In genomic region chr8:122617947-122618546, GRCm38 (mm10) we compare ENCODE assay signal across 9 mouse cellular contexts. TPM values are rescaled to one million over a fixed set of nuclear protein-coding genes. Genes with fewer than 3 reads are reported as not detected.
DNase-seq lines count a peak whose midpoint lies in the region; ATAC-seq and TF ChIP-seq lines count a peak whose summit lies in the region.
"Had no signal": no experiment of that assay in that cellular context is flagged by ENCODE, and none has a peak within 500 bp of the region (broad histone marks: within the 10 kb centered on the region; RNA-seq: fewer than 3 reads in every experiment).

No protein-coding gene starts in this region.

- TF ChIP-seq CTCF in E14TG2a.4 (conservative IDR thresholded peaks at IDR 0.05; ENCODE audit: low read length): peak; percentile 20
- peak; percentile 71; the same call in 1 of the 2 replicates for TF ChIP-seq CTCF in brain, embryonic 14.5 days (IDR thresholded peaks at IDR 0.05; ENCODE audit: borderline replicate concordance, extremely low read depth, insufficient read depth, insufficient read length)

- peaks cover 7% of the 10 kb centered on the region; the same call in 1 of the 2 replicates for H3K4me1 ChIP-seq in E14TG2a.4 (replicated peaks; ENCODE audit: low read depth, low read length)
- peaks cover 38% of the 10 kb centered on the region for H3K4me1 ChIP-seq in erythroblast, embryonic 14.5 days (ENCODE audit: control insufficient read depth)
- peaks cover 11% of the 10 kb centered on the region for H3K4me1 ChIP-seq in lung, embryonic 16.5 days (replicated peaks; ENCODE audit: control insufficient read depth, insufficient read depth, low read length)

- no peak for TF ChIP-seq POLR2A in brain, embryonic 14.5 days (IDR thresholded peaks at IDR 0.05; ENCODE audit: borderline replicate concordance, extremely low read depth, insufficient read depth, insufficient read length, poor library complexity, severe bottlenecking)

- H3K27me3 ChIP-seq in E14TG2a.4 (ENCODE audit: insufficient read depth, low read length): no peaks in the 10 kb centered on the region
- peaks cover 8% of the 10 kb centered on the region; the same call in 1 of the 2 replicates for H3K27me3 ChIP-seq in erythroblast, embryonic 14.5 days (ENCODE audit: control insufficient read depth)
- no peaks in the 10 kb centered on the region for H3K27me3 ChIP-seq in lung, embryonic 16.5 days (ENCODE audit: control insufficient read depth, insufficient read depth, low read depth, low read length)

- no peak overlapping the region for H3K4me2 ChIP-seq in lung, embryonic 16.5 days (ENCODE audit: low read depth, low read length)

- intact Hi-C loops in heart, postnatal 25 days (cut with DNase I): loop anchor here (1.0 to 5.0 kb wide), 3 partner anchors 61 to 212 kb away; no protein-coding TSS in a partner anchor

- ATAC-seq in lung, embryonic 16.5 days (ENCODE audit: low read depth): peak; percentile 32; the same call in 1 of the 2 replicates

- no peak overlapping the region for H3K27ac ChIP-seq in lung, embryonic 16.5 days (ENCODE audit: low read length)

- no peaks in the 10 kb centered on the region for H3K9me3 ChIP-seq in E14TG2a.4 (ENCODE audit: low read length)
- H3K9me3 ChIP-seq in erythroblast, embryonic 14.5 days (ENCODE audit: control insufficient read depth, low read length): peaks cover 9% of the 10 kb centered on the region
- H3K9me3 ChIP-seq in lung, embryonic 16.5 days (ENCODE audit: control insufficient read depth, low read length): no peaks in the 10 kb centered on the region

- H3K9ac ChIP-seq in lung, embryonic 16.5 days (ENCODE audit: low read length): no peak overlapping the region

- WGBS in lung, embryonic 16.5 days: 31% methylated on average over 5 of the region's 7 CpGs

- peak; percentile 83 for DNase-seq in brain, embryonic 14.5 days (ENCODE audit: low read depth)
- peak; percentile 51 for DNase-seq in heart, postnatal 25 days (ENCODE audit: low spot score)
- DNase-seq in layer of hippocampus, adult 9-10 months (ENCODE audit: low spot score): peak; percentile 52
- DNase-seq in ovary, postnatal 14 days (ENCODE audit: low spot score): peak; percentile 82
- peak; percentile 81 for DNase-seq in thymus, postnatal 25 days

- H3K36me3 ChIP-seq in E14TG2a.4 (ENCODE audit: insufficient read depth, low read length): peaks cover 29% of the 10 kb centered on the region
- H3K36me3 ChIP-seq in erythroblast, embryonic 14.5 days (ENCODE audit: control insufficient read depth): peaks cover 23% of the 10 kb centered on the region
- peaks cover 5% of the 10 kb centered on the region; the same call in 1 of the 2 replicates for H3K36me3 ChIP-seq in lung, embryonic 16.5 days (ENCODE audit: control insufficient read depth, insufficient read depth, low read length)

- no peak overlapping the region for H3K4me3 ChIP-seq in E14TG2a.4 (replicated peaks; ENCODE audit: low read length)
- H3K4me3 ChIP-seq in erythroblast, embryonic 14.5 days (replicated peaks): peak overlapping the region; percentile 34
- no peak overlapping the region for H3K4me3 ChIP-seq in lung, embryonic 16.5 days (ENCODE audit: low read length)

RNA-seq across cellular contexts. Expression of gene Pabpn1l, which starts 4.5 kb away (rescaled TPM):
- 0.07 TPM in 1 of 2 replicates, not detected in the other for polyA plus RNA-seq in brain, embryonic 14.5 days (2012; rRNA removed)
- not detected in 2 replicates for polyA plus RNA-seq in erythroblast, embryonic 14.5 days (2012)
- total RNA-seq in heart, postnatal 25 days (2021): not detected
- not detected in 2 replicates for polyA plus RNA-seq in lung, embryonic 16.5 days (2015; fragmentation: Nextera tagmentation; extraction: Ambion mirVana)
- polyA plus RNA-seq: frontal cortex, adult 2 months had no signal

RNA-seq across cellular contexts. Expression of gene Trappc2l, which starts 6.6 kb away (rescaled TPM):
- polyA plus RNA-seq in brain, embryonic 14.5 days (2012; rRNA removed): 132 and 142 TPM in 2 replicates
- polyA plus RNA-seq in erythroblast, embryonic 14.5 days (2012): 0.16 and 0.80 TPM in 2 replicates
- total RNA-seq in heart, postnatal 25 days (2021): 10 to 100 TPM; 58.4 to 62.8 TPM
- 48.0 and 62.6 TPM in 2 replicates for polyA plus RNA-seq in lung, embryonic 16.5 days (2015; fragmentation: Nextera tagmentation; extraction: Ambion mirVana)

RNA-seq across cellular contexts. Expression of gene Galns, which starts 6.8 kb away (rescaled TPM):
- polyA plus RNA-seq in brain, embryonic 14.5 days (2012; rRNA removed): 5.9 and 8.2 TPM in 2 replicates
- 0.07 and 0.08 TPM in 2 replicates for polyA plus RNA-seq in erythroblast, embryonic 14.5 days (2012)
- 1 to 10 TPM; 2.9 to 3.4 TPM for total RNA-seq in heart, postnatal 25 days (2021)
- polyA plus RNA-seq in lung, embryonic 16.5 days (2015; fragmentation: Nextera tagmentation; extraction: Ambion mirVana): 15.0 and 15.2 TPM in 2 replicates

RNA-seq across cellular contexts. Expression of gene Aprt, which starts 41.3 kb away (rescaled TPM):
- 103 and 126 TPM in 2 replicates for polyA plus RNA-seq in brain, embryonic 14.5 days (2012; rRNA removed)
- 4.8 and 8.0 TPM in 2 replicates for polyA plus RNA-seq in erythroblast, embryonic 14.5 days (2012)
- total RNA-seq in heart, postnatal 25 days (2021): 10 to 100 TPM; 30.6 to 39.3 TPM
- 279 and 290 TPM in 2 replicates for polyA plus RNA-seq in lung, embryonic 16.5 days (2015; fragmentation: Nextera tagmentation; extraction: Ambion mirVana)

RNA-seq across cellular contexts. Expression of gene Cdt1, which starts 50.2 kb away (rescaled TPM):
- 21.3 and 31.8 TPM in 2 replicates for polyA plus RNA-seq in brain, embryonic 14.5 days (2012; rRNA removed)
- 94.9 and 97.5 TPM in 2 replicates for polyA plus RNA-seq in erythroblast, embryonic 14.5 days (2012)
- 1 to 10 TPM; 2.7 to 3.2 TPM for total RNA-seq in heart, postnatal 25 days (2021)
- 39.1 and 41.1 TPM in 2 replicates for polyA plus RNA-seq in lung, embryonic 16.5 days (2015; fragmentation: Nextera tagmentation; extraction: Ambion mirVana)

Comparison
In these comparisons a context has a peak if more than half of its experiments do, and no peak if none do; other contexts are left out.
1. RNA of gene Trappc2l, which starts 6.6 kb away (polyA plus RNA-seq): 132 to 142 TPM in brain, embryonic 14.5 days and 48.0 to 62.6 TPM in lung, embryonic 16.5 days; 0.16 to 0.80 TPM in erythroblast, embryonic 14.5 days; every median in the first group is over 10 times any median in the second.
2. Peak in every context shown above with its lines, with median percentiles within 50 percentile points of each other: DNase-seq.